Mouse (Mus musculus): Measurements from ENCODE around the gene Acod1.

Acod1 gene

DNA sequence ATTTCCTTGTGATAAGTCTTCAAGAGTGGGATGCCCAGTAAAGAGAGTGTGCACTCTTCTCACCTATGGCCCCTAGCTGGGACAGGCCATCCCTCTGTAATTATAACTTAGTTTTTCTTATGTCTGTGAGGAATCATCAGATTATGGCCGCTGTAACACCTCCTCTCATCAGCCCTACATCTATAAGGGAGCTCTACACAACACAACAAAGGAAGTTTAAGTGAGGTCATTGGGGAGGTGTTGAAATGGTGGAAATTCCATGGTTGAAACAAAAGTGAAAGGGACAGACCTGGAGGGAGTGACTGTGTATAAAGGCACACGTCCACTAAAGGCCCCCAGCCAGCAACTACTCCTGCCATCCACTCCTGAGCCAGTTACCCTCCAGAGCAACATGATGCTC lies at the start of gene Acod1:
Gene Acod1 (plus strand): TSS at position 301 of the 400 bp plus-strand sequence.
- no peak for DNase-seq

DNA sequence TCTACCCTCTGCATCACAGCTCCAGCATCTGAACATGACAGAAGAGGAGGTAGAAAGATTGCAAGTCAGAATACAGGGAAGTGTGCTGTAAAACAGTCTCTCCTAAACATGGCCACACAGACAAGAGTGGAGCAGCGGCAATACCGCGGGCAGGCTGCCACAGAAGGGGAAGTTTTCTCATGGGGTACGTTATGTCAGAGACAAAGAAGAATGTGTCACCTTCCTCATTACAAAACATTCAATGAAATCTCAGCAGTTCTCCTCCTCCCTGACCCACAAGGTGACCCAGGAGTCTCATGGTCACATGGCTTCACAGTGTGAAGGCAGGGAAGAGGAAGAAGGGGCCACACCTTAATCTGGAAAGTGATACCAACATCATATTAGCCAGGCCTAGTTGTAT lies 39.0 kb upstream of the Acod1 start:
- DNase-seq: no peak

GRCm38 (mm10) chr14:103011782-103012181 lies 35.0 kb upstream of the Acod1 start:
- peak; percentile 20 for DNase-seq

DNA sequence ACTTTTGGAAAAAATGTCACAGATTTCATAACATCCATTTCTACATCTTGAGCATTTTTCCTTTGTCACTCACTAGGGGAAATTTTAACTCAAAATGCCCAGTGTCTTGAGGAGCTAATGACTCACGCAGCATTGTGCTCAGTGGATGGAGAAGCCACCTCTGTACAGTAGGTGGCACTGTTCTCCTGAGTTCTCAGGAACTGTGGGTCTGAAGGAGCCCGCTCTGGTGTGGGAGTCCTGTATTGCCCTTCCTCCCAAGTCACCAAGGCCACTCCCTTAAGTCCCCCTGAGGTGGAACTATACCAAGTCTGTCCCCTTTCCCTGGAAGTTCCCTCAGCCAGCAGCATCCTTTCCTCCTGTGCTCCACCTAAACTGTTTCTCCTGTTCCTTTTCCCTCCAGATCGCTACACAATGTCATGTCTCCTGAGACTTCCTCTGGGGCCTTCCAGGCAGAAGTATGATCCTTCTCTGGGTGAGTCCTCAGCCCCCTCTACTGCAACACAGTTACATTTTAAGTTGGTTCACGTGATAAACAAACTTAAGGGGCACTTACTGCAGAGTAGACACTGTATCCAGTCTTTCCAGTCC lies 34.1 kb upstream of the Acod1 start:
- peak; percentile 69 for DNase-seq

- DNase-seq: no peak
Measured at GRCm38 (mm10) chr14:103017009-103017408, 29.8 kb upstream of the Acod1 start.

- DNase-seq: no peak
Measured at GRCm38 (mm10) chr14:103020046-103020445, 26.7 kb upstream of the Acod1 start.

- DNase-seq: no peak
Measured at GRCm38 (mm10) chr14:103029203-103029602, 17.6 kb upstream of the Acod1 start.

DNA sequence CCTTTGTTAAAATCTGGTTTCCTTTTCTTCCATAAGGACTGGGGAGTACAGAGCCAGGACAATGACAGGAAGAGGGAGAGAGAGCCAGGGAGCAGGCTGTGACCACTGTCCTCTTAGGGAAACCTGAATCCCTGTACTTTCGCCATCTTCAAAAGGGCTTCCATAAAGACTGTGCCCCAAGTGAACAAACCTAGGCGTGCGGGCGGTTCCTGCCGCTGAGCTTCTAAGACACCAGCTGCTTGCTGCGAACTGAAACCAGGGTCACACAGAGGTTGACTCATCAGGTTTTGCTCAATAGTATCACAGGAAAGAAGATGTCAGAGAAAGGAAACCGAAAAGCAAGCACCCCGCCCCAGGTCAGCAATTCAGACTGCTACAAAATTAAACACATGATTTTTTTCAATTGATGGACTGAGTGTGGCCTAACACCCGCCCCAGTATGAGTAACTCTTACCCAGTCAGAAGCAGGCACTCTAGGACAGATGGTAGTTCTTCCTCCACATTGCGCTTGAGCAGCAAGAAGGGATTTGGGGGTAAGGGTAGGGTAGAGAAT lies 13.4 kb upstream of the Acod1 start:
- no peak for DNase-seq

- DNase-seq: no peak
Measured at GRCm38 (mm10) chr14:103034076-103034475, 12.7 kb upstream of the Acod1 start.

DNA sequence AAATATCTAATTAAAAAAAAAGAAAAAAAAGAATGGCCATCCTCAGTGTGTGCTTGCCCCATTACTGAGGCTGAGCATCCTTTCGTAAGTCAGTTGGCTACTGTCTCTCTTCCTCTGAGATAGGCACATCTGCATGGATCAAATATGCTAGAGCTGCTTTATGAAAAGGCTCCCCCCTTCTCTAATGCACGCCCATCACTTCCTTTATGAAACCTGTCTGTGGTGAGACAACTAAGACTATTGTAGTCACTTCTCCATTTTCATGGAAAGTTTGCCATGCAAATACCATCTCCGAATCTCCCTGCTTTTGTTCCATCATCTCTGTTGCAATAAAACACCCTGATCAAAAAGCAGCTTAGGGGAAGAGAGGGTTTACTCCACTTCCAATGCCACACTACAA lies 9.8 kb upstream of the Acod1 start:
- DNase-seq: no peak

DNA sequence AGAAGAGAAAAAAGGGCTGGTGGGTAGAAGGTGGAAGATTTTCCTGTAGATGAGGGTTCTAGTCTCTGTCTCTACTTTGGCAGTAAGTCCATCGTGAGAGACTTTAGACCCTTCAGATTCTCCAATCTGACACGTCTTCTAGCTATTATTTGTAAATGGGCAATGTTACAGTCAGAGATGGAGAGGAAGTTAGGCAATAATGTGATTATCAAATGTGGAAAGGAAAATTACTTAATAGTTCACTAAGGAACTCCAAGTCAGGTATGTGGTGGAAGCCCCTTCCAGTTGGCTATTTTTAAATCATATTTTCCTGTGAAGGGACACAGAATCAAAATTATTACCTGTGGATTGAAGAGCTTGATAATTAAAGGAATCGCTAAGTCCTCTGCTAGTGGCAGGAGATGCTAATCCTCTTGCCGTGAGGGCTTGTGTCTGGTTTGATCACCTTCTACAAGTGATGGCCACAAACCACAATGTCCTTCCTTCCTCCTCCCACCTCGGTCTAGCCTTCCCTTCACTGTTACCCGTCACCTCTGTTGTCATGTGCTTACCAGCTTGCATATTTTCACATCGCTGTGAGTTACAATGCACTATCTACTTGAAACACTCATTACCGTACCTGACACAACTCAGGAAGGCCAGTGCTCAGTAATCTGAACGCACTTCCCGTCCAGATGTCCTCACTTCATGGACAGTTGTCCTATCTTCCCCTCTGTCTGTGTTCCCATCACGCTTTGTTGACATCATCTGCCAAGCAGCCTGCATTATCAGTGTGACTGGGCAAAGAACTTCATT lies 1.7 kb downstream of the Acod1 start:
- DNase-seq: no peak

- DNase-seq: peak; percentile 77
Measured at GRCm38 (mm10) chr14:103051159-103051769, 4.5 kb downstream of the Acod1 start.

GRCm38 (mm10) chr14:103054731-103055130 lies 8.0 kb downstream of the Acod1 start:
- DNase-seq: no peak

- no peak for DNase-seq
Measured at GRCm38 (mm10) chr14:103056601-103057000, 9.8 kb downstream of the Acod1 start.

DNA sequence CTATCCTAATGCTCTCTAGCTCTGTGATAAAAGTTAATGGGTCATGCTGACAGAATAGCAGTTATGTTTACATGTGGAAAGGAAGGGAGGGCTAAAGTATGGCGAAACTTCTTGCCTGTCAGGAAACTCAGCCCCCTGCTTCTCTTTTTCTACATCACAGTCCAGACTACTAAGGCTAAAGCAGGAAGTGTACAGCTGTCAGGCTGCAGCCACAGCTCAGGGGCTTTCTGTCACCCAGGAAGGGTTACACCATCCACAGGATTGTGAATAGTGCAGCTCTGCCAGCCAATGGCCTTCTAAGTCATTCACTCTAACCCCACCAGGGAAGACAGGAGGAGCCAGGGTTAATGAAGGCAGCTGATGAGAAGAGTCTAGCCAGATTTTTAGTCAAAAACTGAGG lies 12.2 kb downstream of the Acod1 start:
- DNase-seq: no peak

DNA sequence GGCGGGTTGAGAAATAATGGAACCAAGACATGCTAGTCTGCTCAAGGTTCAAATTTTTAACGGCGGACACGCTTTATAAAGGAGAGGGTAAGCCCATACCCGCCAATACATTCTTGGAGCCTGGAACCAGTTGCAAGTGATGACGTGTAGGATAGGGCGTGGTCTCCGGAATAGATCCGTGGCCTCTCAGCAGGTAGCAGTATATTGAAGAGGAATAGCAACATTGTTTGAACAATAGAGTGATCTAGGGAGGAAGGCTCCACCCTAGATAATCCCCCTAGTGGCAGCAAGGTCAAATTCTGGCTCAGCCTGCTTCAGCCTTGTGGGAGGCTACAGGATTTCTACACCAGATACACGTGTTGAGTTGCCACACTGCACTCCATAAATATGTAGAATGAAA lies 12.7 kb downstream of the Acod1 start:
- no peak for DNase-seq

- DNase-seq: peak; percentile 78
Measured at GRCm38 (mm10) chr14:103065294-103066167, 18.8 kb downstream of the Acod1 start.

DNA sequence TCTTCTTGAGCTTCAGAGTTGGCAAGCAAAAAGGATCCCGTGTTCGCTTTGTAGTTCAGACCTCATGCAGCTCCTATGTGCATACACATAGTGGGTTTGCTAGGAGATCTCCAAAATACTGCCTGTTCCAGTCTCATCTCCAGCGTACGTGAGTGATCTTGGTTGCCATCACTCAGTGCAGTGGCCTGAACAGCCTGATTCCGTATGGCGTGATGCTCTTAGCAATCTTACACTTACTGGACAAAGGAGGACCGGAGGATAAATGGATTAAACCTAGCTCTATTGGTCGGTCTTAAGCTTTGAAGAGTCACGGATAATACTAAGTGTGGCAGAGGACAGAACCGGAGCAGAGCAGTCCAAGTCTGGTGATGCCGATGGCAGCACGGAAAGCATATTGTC lies 22.7 kb downstream of the Acod1 start:
- DNase-seq: no peak

- peak; percentile 93 for DNase-seq
Measured at GRCm38 (mm10) chr14:103069864-103070611, 23.3 kb downstream of the Acod1 start, which contains the start of gene Cln5. Cln5 (plus strand) TSS chr14:103070216.

DNA sequence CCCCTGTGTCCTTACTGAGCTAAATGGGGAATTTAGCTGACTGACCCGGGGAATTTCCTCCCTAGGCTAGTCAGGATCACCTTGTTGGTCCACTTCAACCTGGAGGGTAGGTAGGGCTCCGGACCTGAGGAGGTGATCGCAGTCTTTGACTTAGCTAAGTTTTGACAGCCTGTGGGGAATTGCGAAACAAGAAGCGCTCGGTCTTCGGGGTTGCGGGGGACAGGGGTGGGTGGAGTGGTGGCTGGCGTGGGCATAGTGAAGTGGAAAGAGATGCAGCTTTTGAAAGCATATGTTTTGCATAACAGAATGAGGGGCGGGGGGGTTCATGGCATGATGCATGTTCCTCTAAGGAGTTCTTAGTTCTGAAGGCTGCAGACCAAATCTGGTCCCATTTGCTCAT lies 24.0 kb downstream of the Acod1 start:
- no peak for DNase-seq

DNA sequence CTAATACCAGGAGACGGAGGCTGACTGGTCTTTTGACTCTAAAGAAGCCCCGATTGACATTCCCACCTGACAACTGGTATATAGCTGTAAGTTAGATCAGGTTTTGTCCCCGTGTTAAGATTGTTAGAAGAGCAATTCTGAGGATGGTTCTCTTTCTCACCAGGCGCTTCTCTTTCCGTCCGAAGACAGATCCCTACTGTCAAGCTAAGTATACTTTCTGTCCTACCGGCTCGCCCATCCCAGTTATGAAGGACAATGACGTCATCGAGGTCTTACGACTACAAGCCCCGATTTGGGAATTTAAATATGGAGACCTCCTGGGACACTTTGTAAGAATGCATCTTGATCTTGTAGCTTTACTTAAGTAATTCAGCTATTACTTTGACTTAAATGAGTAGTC lies 24.7 kb downstream of the Acod1 start:
- no peak for DNase-seq

DNA sequence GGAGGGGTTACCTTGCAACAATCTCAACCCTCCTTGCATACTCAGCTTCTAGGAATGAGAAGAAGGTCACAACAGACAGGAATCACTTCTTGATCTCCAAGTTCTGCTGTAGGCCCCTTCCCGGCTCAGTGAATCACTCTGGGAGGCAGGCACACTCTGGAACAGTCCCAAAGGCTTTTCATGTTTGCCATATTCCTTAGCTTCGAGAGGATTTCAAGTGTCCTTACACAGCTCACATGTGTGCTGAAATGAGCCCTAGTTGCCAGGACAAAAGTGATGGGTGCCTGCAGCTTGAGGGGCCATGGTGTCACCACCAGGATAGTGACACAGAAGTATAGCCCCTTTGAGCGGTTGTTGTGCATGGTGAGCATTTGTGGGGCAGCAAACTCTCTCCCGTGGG lies 26.0 kb downstream of the Acod1 start:
- no peak for DNase-seq
